Mouse (Mus musculus) hindbrain, embryonic 15.5 days (tissue): ENCODE results near the gene Hist1h2aa. TPM values are rescaled to one million over a fixed set of nuclear protein-coding genes. Genes with fewer than 3 reads are reported as not detected.

Source experiments
- ATAC-seq: fragments of 200-750 bp; cut with Nextera tagmentation; 2 replicates; pipeline ENCODE4 v1.8.0; 2017; ENCODE audit warnings: low read depth, moderate number of reproducible peaks, moderate TSS enrichment; ENCODE audit not compliant: low FRiP score
- H3K27ac ChIP-seq: fragments of 300-500 bp; sonication (generic); replicated peaks from 2 replicates; pipeline ENCODE4 v1.5.1; 2015; ENCODE audit warnings: mild to moderate bottlenecking, inconsistent platforms
- H3K27me3 ChIP-seq: fragments of 300-500 bp; sonication (generic); 2 replicates; pipeline ENCODE4 v1.6.1; 2015; ENCODE audit warnings: control low read depth, inconsistent platforms
- H3K36me3 ChIP-seq: fragments of 300-500 bp; sonication (generic); 2 replicates; pipeline ENCODE4 v1.6.1; 2015; ENCODE audit warnings: control low read depth, inconsistent platforms
- H3K4me1 ChIP-seq: fragments of 300-500 bp; sonication (generic); replicated peaks from 2 replicates; pipeline ENCODE4 v1.6.1; 2015; ENCODE audit warnings: control low read depth, inconsistent platforms
- H3K4me2 ChIP-seq: fragments of 300-500 bp; sonication (generic); 2 replicates; pipeline ENCODE4 v1.6.1; 2015; ENCODE audit warnings: moderate library complexity, mild to moderate bottlenecking, inconsistent platforms
- H3K4me3 ChIP-seq: fragments of 300-500 bp; sonication (generic); 2 replicates; pipeline ENCODE4 v1.5.1; 2015; ENCODE audit warnings: mild to moderate bottlenecking, inconsistent platforms
- H3K9ac ChIP-seq: fragments of 300-500 bp; sonication (generic); 2 replicates; pipeline ENCODE4 v1.6.1; 2015; ENCODE audit warnings: inconsistent platforms
- H3K9me3 ChIP-seq: fragments of 300-500 bp; sonication (generic); 2 replicates; pipeline ENCODE4 v1.6.1; 2016; ENCODE audit warnings: control low read depth, inconsistent platforms
- WGBS: fragments of 180-500 bp; shearing (Covaris S2); methylation state at CpG from one replicate; pipeline ENCODE4 v1.1.7; 2015; 5-methylcytosine and 5-hydroxymethylcytosine counted together
- polyA plus RNA-seq: library from polyadenylated mRNA; unstranded; fragments of >200 nt; fragmentation: Nextera tagmentation; extraction: Ambion mirVana; gene quantifications from 2 replicates; pipeline ENCODE4 v1.2.1, GENCODE M21; 2015

Gene Hist1h2aa
- polyA plus RNA-seq, 1 experiment from 2014 or later = not detected

DNA sequence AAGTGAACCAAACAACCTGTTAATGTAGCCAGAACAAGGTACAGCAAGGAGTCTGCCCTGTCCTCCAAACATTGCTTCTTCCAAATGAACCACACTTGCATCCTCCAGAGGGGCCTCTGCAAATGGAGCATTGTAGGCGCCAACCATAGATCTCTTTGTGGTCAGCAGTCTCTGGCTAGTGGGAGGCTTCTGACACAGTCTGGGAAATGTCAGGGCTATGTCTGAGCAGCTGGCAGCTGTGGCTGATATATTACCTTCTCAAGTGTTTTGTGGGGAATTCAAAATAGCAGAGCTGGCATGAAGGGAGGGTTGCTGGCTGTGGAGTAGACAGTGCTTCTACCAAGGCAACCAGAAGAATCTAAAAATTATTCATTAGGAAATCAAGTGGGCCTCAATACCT, 18.1 kb upstream of the Hist1h2aa start:
- no peaks in the 10 kb centered on the region for H3K4me1 ChIP-seq
- no peak overlapping the region for H3K4me2 ChIP-seq
- no peak overlapping the region for H3K9ac ChIP-seq
- 81% methylated on average over 1 of the region's 1 CpGs for WGBS
- no peak overlapping the region for H3K4me3 ChIP-seq
- H3K36me3 ChIP-seq = no peaks in the 10 kb centered on the region
- H3K9me3 ChIP-seq = no peaks in the 10 kb centered on the region
- H3K27me3 ChIP-seq = no peaks in the 10 kb centered on the region
- H3K27ac ChIP-seq = no peak overlapping the region
- ATAC-seq = peak; percentile 54; the same call in 1 of the 2 replicates

DNA sequence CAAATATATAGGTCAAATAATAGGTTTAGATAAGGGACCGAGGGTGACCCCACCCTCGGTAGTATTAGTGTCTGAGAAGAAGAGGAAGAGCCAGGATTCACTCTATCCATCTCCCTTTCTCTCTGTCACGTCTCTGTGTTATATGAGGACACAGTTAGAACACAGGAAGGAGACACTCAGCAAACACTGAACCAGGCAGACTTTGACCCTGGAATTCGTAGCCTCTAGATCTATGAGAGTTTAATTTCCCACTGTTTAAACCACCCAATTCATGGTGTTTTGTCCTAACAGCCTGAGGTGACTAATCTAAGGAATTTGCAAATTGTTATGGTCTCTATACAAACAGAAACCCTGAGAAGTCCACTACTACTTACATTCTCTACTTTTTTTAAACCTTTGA, 16.6 kb upstream of the Hist1h2aa start:
- Histone ChIP-seq H3K4me1 (no peaks in the 10 kb centered on the region), H3K36me3 (no peaks in the 10 kb centered on the region), H3K4me3 (no peak overlapping the region), H3K27me3 (no peaks in the 10 kb centered on the region), H3K9ac (no peak overlapping the region), H3K9me3 (no peaks in the 10 kb centered on the region), H3K4me2 (no peak overlapping the region), H3K27ac (no peak overlapping the region)
- 91% methylated on average over 4 of the region's 4 CpGs for WGBS
- no peak for ATAC-seq

DNA sequence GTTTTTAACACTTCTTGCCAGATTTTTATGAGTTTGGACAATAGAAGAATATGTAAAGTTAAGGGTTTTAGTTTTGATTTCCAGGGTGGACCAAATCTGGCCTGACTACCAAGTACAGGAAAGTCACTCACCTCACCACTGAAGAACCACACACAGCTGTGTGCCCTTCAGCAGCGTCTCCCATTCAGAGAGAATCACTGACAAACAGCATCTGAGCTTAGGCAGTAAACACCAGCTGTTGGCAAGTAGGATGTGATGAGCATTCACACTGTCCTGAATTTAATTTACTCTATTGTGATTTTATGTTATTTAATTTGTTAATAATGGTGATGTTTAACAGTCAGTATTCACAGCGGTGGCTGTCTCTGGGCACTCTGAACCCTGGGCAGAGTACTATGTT, 8.5 kb upstream of the Hist1h2aa start:
- H3K9me3 ChIP-seq = no peaks in the 10 kb centered on the region
- H3K36me3 ChIP-seq = no peaks in the 10 kb centered on the region
- WGBS = 79% methylated on average over 2 of the region's 2 CpGs

DNA sequence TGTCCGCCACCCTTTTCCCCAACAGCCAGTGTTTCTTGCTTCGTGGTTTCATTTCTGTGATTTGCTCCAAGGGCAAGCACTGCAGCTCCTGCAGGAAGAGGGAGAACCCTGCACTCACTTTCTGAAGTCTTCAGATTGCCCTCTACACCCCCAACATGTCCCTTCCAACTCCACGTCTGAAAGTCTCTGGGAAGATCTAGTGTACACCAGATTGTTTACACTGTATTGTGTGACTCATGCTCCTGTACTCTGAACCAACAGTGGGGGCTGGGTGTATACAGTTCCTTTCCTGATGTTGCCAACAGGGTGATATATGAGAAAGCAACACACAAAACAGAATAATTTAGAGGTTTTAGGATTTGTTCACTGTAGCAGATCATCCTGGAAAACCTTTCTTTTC, 5.6 kb upstream of the Hist1h2aa start:
- H3K9me3 ChIP-seq = no peaks in the 10 kb centered on the region
- ATAC-seq = no peak
- no peak overlapping the region for H3K9ac ChIP-seq
- H3K4me3 ChIP-seq = no peak overlapping the region
- H3K4me2 ChIP-seq = no peak overlapping the region
- H3K36me3 ChIP-seq = no peaks in the 10 kb centered on the region
- H3K27me3 ChIP-seq = no peaks in the 10 kb centered on the region
- 78% methylated on average over 3 of the region's 3 CpGs for WGBS
- H3K27ac ChIP-seq = no peak overlapping the region
- no peaks in the 10 kb centered on the region for H3K4me1 ChIP-seq

More for the DNA sequence above, 8.5 kb upstream of the Hist1h2aa start:
- no peak for ATAC-seq
- Histone ChIP-seq H3K27ac (no peak overlapping the region), H3K27me3 (no peaks in the 10 kb centered on the region), H3K4me3 (no peak overlapping the region), H3K9ac (no peak overlapping the region), H3K4me2 (no peak overlapping the region), H3K4me1 (no peaks in the 10 kb centered on the region)

DNA sequence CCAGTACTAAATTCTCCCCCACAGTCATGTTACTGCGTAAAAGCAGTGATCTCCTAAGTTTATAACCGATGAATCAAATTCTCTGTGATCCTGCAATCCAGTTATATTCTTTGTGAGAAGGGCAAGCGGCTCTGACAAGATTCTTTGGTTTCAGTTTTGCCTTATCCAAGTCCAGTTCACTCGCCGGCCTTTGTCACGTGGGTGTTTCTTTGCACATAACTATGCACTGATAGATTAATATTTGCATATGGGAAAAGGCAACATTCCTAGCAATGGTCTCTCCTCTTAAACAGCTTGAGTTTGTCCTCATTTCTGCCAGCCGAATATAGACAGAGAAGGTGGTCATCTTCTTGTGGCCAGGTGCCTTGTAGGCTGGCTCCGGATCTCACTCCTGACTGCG, 3.8 kb upstream of the Hist1h2aa start:
- no peaks in the 10 kb centered on the region for H3K36me3 ChIP-seq
- H3K9me3 ChIP-seq = no peaks in the 10 kb centered on the region
- H3K4me1 ChIP-seq = no peaks in the 10 kb centered on the region
- no peak overlapping the region for H3K4me3 ChIP-seq
- no peaks in the 10 kb centered on the region for H3K27me3 ChIP-seq
- no peak for ATAC-seq
- H3K4me2 ChIP-seq = no peak overlapping the region
- no peak overlapping the region for H3K27ac ChIP-seq
- 93% methylated on average over 9 of the region's 9 CpGs for WGBS
- H3K9ac ChIP-seq = no peak overlapping the region

DNA sequence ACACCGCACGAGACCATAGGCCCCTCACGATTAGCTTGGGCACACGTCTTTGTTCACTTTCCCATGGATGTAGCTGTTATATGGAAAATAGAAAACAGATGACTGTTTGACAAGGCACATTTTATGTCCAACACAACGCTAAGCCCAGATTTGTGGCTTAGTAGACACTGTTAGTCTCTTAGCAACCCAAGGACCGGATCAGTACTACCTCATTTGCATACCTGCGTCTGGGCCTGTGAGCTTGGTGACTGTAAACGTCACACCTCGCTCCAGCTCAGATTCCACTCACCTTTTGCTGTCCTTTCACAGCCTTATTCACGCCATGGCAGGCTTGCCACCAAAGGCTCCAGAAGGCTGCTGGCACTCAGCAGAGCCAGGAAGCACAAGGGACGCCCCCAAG, 3.4 kb upstream of the Hist1h2aa start:
- Histone ChIP-seq H3K4me1 (no peaks in the 10 kb centered on the region), H3K4me3 (no peak overlapping the region), H3K36me3 (no peaks in the 10 kb centered on the region), H3K9me3 (no peaks in the 10 kb centered on the region), H3K4me2 (no peak overlapping the region), H3K27ac (no peak overlapping the region), H3K9ac (no peak overlapping the region), H3K27me3 (no peaks in the 10 kb centered on the region)
- 79% methylated on average over 11 of the region's 11 CpGs for WGBS
- ATAC-seq = no peak

DNA sequence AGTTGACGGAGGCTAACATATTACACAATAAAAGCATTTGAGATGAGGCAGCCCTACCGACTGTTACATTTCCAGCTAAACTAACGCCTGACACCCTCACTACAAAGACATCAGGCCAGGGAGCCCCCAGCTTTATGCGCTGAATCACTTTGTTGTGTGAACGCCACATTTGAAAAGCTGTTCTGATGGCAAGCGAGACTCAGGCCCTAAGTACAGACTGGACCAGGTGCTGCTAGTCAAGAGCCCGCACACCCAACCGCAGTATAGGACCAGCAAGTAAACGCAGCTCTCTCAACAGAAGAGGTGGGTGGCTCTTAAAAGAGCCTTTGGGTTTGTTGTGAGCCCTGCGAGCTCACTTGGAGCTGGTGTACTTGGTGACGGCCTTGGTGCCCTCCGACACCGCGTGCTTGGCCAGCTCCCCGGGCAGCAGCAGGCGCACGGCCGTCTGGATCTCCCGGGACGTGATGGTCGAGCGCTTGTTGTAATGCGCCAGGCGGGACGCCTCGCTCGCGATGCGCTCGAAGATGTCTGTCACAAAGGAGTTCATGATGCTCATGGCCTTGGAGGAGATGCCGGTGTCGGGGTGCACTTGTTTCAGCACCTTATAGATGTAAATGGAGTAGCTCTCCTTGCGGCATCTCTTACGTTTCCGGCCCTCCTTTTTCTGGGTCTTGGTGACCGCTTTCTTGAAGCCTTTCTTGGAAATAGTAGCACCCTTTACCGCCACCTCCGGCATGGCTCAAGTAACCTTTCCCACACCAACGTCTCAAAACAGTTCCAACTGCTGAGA, 646 bp upstream of the Hist1h2aa start, which contains the start of gene Hist1h2ba:
Gene Hist1h2ba (minus strand): TSS at position 736 of the 790 bp plus-strand sequence.
- Histone ChIP-seq H3K4me3 (no peak within 1 kb of the TSS), H3K9ac (no peak within 1 kb of the TSS), H3K4me2 (no peak within 1 kb of the TSS), H3K36me3 (no peaks in the 10 kb centered on the region), H3K4me1 (no peaks in the 10 kb centered on the region), H3K27ac (no peak within 1 kb of the TSS), H3K9me3 (no peaks in the 10 kb centered on the region), H3K27me3 (no peaks in the 10 kb centered on the region)
- 95% methylated on average over 39 of the region's 39 CpGs for WGBS
- ATAC-seq = no peak

DNA sequence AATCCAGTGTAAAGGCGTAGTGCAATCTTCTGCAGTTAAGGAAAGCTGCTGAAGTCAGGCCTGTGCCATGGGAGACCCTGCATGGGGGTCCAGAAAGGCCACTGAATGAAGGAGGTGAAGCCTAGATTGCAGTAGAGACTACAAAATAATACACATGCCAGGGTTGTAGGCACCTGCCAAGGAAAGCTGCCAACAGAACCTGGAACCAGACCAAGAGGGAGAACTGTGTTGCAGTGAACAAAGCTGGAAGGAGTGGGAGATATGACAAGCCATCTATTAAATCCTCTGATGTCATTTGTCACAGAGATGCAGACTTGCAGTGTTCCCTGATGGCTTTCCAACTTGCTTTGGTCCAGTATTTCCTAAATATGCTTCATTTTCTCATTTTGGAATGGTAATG, 4.4 kb downstream of the Hist1h2aa start:
- no peaks in the 10 kb centered on the region for H3K9me3 ChIP-seq
- no peaks in the 10 kb centered on the region for H3K27me3 ChIP-seq
- no peak overlapping the region for H3K4me2 ChIP-seq
- no peak overlapping the region for H3K27ac ChIP-seq
- WGBS = 82% methylated on average over 1 of the region's 1 CpGs
- H3K4me3 ChIP-seq = no peak overlapping the region
- H3K36me3 ChIP-seq = no peaks in the 10 kb centered on the region
- ATAC-seq = no peak
- H3K4me1 ChIP-seq = no peaks in the 10 kb centered on the region
- H3K9ac ChIP-seq = no peak overlapping the region

DNA sequence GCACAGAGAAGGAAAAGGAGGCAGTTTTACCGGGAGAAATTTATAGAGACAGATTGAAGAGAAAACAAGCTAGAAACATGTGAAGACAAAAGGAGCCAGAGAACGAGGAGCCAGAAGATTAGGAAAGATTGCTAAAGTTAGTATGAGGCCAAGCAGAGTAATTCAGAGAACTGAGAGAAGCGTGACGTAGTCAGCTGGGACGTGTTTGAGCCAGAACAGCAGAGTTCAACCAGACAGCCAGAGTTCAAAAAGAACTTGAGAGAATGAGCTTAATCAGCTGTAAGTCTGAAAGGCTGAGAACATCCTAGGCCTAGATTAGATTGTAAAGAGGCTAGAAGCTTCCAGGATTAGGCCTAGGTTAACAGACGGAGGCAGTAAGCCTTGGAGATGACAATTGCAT, 6.0 kb downstream of the Hist1h2aa start:
- H3K9ac ChIP-seq = no peak overlapping the region
- no peak for ATAC-seq
- no peaks in the 10 kb centered on the region for H3K36me3 ChIP-seq
- H3K4me2 ChIP-seq = no peak overlapping the region
- H3K27me3 ChIP-seq = no peaks in the 10 kb centered on the region
- no peaks in the 10 kb centered on the region for H3K9me3 ChIP-seq
- no peaks in the 10 kb centered on the region for H3K4me1 ChIP-seq
- WGBS = 66% methylated on average over 6 of the region's 6 CpGs
- no peak overlapping the region for H3K4me3 ChIP-seq
- H3K27ac ChIP-seq = no peak overlapping the region

DNA sequence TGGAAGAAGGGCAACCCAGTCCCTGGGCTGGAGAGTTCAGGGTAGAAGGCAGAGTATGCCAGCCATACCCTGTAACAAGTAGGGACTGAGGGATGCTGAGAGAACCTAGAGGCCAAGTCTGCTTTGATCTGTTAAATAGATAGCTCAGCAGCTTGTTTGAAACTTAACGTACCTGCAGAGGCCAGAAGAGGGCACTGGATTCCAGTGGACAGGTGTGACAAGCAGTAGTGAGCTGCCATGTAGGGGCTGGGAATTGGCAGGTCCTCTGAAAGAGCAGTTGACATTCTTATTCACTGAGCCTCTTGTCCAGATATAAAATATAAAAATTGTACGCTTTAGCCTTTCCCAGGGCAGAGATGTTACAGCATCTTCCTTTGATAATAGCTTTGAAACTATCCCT, 8.6 kb downstream of the Hist1h2aa start:
- Histone ChIP-seq H3K4me3 (no peak overlapping the region), H3K36me3 (no peaks in the 10 kb centered on the region), H3K27ac (no peak overlapping the region), H3K9ac (no peak overlapping the region), H3K9me3 (no peaks in the 10 kb centered on the region), H3K4me2 (no peak overlapping the region), H3K27me3 (no peaks in the 10 kb centered on the region), H3K4me1 (no peaks in the 10 kb centered on the region)
- ATAC-seq = no peak
- WGBS = 64% methylated on average over 2 of the region's 2 CpGs

DNA sequence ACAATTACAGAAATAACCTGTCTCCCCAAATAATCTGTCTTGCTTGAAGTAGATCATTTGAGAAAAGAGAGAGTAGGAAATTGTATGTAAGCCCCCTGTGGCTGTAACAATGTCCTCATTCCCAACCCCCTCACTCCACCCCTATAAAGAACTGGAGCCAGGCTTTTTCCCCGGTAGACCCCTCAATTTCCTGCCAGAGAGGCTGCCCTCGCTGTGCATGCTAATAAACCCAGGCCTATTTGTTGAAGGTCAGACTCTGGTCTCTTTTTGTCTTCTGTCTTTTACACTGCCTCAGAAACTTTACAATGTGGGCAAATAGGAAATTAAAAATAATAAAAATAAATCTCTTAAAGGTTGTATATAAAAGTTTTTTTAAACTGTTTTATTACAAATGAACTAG, 12.0 kb downstream of the Hist1h2aa start:
- Histone ChIP-seq H3K9ac (no peak overlapping the region), H3K27me3 (no peaks in the 10 kb centered on the region), H3K4me1 (peaks cover 5% of the 10 kb centered on the region; the same call in 1 of the 2 replicates), H3K36me3 (no peaks in the 10 kb centered on the region), H3K4me2 (no peak overlapping the region), H3K27ac (no peak overlapping the region), H3K9me3 (no peaks in the 10 kb centered on the region), H3K4me3 (no peak overlapping the region)
- no peak for ATAC-seq
- WGBS = 20% methylated on average over 2 of the region's 2 CpGs

DNA sequence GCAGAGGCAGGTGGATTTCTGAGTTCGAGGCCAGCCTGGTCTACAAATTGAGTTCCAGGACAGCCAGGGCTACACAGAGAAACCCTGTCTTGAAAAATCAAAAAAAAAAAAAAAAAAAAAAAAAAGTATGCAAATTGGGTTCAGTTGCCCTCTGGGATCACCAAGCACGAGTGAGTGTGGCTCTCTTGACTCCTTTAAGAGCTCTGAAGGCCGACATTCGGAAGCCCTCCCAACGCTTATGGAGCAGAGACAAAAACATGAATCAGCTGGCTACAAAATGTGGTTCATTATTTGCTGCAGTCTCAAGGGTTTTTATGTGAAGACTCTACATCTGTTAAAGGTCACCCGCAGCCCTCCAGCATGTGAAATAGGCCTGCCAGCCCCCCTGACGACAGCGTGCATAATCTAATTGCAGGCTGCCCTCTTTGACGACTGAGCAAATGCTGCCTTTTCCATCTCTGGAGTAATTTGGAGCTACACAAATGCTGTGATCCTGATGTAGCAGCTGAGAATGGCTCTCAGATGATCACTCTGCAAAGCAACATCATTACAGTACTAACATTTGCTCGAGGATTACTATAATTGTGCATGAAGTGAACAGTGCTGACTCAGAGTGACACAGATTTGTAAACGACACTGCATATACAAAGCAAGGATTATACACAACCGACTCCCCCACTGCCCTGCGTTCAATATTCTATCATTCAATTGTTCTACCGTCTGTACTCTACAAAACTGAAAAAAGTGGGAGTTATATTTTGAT, 15.4 kb downstream of the Hist1h2aa start:
- Histone ChIP-seq H3K27ac (0 out of 2 replicates have a peak overlapping the region, but pooled peaks have one; percentile 12), H3K9me3 (no peaks in the 10 kb centered on the region), H3K36me3 (no peaks in the 10 kb centered on the region), H3K4me3 (no peak overlapping the region), H3K9ac (no peak overlapping the region), H3K4me1 (peaks cover 5% of the 10 kb centered on the region; the same call in 1 of the 2 replicates), H3K4me2 (no peak overlapping the region), H3K27me3 (no peaks in the 10 kb centered on the region)
- WGBS = 26% methylated on average over 14 of the region's 14 CpGs
- peak; percentile 81; the same call in 1 of the 2 replicates for ATAC-seq
